Mouse (Mus musculus) liver, embryonic 14.5 days (tissue): ENCODE measurements around the gene Gm5105.

Experiments
- CTCF ChIP-seq: IDR thresholded peaks from 2 replicates; pipeline ENCODE4 v1.5.1; 2016; ENCODE audit warnings: antibody characterized with exemption, low read depth, control low read depth
- EP300 ChIP-seq: IDR thresholded peaks from 2 replicates; pipeline ENCODE4 v1.6.1; 2016; ENCODE audit warnings: antibody characterized with exemption, low read depth

DNA sequence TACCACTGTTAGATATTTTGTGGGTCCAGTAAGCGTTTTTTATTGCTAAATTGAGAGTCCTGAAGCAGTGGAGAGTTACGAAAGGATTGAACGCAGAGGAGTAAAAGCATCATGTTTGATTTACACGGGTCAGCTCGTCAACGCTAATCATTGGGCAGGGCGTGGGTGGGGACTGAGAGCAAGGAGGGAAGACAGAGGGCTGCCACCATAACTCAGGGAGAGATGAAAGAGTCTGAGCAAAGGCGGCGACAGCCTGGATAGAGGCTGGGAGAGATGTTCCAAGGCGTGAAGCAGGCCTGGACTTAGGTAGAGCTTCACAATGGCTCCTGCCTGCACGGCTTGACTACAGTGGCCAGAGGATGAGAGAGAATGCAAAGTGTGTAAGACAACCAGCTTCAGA lies 16.4 kb downstream of the Gm5105 start:
- TF ChIP-seq EP300 = no peak
- no peak for TF ChIP-seq CTCF
